Mouse (Mus musculus): ENCODE measurements at regions not wholly inside any gene's neighbourhood (a gene's known extent, or its start where the extent isn't known, plus 50 kb on each side); places are given as distances from the start of the nearest gene placed in this dataset.

GRCm38 (mm10) chr4:32164081-32164641 is 74.4 kb upstream of the Bach2 start:
- TF ChIP-seq CTCF (IDR thresholded peaks at IDR 0.05; ENCODE audit: control insufficient read depth, insufficient read depth, low read length): no peak
- TF ChIP-seq POLR2A (IDR thresholded peaks at IDR 0.05; ENCODE audit: borderline replicate concordance, control insufficient read depth, low read depth, low read length): no peak
